Mouse (Mus musculus) lung, embryonic 16.5 days (tissue): ENCODE results near the gene Pde4dip. TPM values are rescaled to one million over a fixed set of nuclear protein-coding genes. Genes with fewer than 3 reads are reported as not detected.

Source experiments
- ATAC-seq: fragments of 200-750 bp; cut with Nextera tagmentation; 2 replicates; pipeline ENCODE4 v1.8.0; 2017; ENCODE audit warnings: low read depth, mild to moderate bottlenecking, moderate library complexity
- H3K27ac ChIP-seq: fragments of 300-500 bp; sonication (generic); 2 replicates; pipeline ENCODE4 v1.5.1; 2014; ENCODE audit warnings: mild to moderate bottlenecking, control low read depth, low read length
- H3K27me3 ChIP-seq: fragments of 300-500 bp; sonication (generic); 2 replicates; pipeline ENCODE4 v1.6.1; 2014; ENCODE audit warnings: low read depth, low read length, mixed read lengths; ENCODE audit not compliant: control insufficient read depth, insufficient read depth
- H3K36me3 ChIP-seq: fragments of 300-500 bp; sonication (generic); 2 replicates; pipeline ENCODE4 v1.6.1; 2014; ENCODE audit warnings: low read length; ENCODE audit not compliant: control insufficient read depth, insufficient read depth
- H3K4me1 ChIP-seq: fragments of 300-500 bp; sonication (generic); replicated peaks from 2 replicates; pipeline ENCODE4 v1.6.1; 2014; ENCODE audit warnings: low read length, mixed read lengths; ENCODE audit not compliant: control insufficient read depth, insufficient read depth
- H3K4me2 ChIP-seq: fragments of 300-500 bp; sonication (generic); 2 replicates; pipeline ENCODE4 v1.6.1; 2014; ENCODE audit warnings: low read depth, low read length, control low read depth
- H3K4me3 ChIP-seq: fragments of 300-500 bp; sonication (generic); 2 replicates; pipeline ENCODE4 v1.5.1; 2014; ENCODE audit warnings: mild to moderate bottlenecking, low read length, control low read depth
- H3K9ac ChIP-seq: fragments of 300-500 bp; sonication (generic); 2 replicates; pipeline ENCODE4 v1.6.1; 2014; ENCODE audit warnings: low read length, control low read depth
- H3K9me3 ChIP-seq: fragments of 300-500 bp; sonication (generic); 2 replicates; pipeline ENCODE4 v1.6.1; 2016; ENCODE audit warnings: low read length; ENCODE audit not compliant: control insufficient read depth
- whole genome bisulfite sequencing: fragments of 180-500 bp; shearing (Covaris S2); extraction: QIAGEN DNeasy Blood & Tissue Kit; methylation state at CpG from one replicate; pipeline ENCODE4 v1.1.7; 2014; 5-methylcytosine and 5-hydroxymethylcytosine counted together
- polyA plus RNA-seq: library from polyadenylated mRNA; unstranded; fragments of >200 nt; fragmentation: Nextera tagmentation; extraction: Ambion mirVana; gene quantifications from 2 replicates; pipeline ENCODE4 v1.2.1, GENCODE M21; 2015

The Pde4dip gene
- polyA plus RNA-seq, 1 experiment from 2014 or later = 18.9 TPM

DNA sequence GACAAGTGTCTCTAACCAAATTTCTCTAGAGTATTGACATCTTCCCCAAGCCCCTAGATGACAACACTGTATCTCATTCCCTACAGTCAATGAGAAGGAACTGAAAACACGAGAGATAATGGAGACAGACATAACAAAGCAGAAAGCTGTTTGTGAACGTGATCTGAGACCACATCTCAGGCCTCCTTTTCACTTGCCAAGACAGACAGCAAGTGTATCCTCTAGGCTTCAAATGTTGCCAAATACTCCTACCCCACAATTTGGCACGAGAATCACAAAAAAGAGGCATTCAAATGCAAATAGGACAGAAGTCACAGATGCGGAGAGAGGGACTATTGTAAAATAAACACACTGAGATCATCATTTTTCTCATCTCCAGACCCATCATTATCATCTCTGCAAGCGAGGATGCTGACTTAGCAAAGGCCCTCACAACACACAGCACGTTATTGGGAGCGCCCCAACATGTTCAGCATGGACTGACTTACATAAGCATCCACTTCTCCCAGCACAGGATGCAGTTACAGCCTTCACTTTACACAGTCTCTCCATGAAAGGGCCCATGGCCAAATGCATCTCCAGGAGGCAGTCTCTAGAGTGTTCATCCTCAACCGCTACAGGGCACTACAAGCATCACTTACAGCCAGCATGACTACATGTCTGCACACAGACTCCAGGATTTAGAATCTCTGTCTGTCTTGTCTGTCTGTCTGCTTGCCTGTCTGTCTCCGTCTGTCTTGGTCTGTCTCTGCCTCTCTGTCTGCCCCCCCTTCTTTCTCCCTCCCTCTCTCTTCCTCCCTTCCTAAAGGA, 33.7 kb downstream of the Pde4dip start:
- H3K9me3 ChIP-seq = no peaks in the 10 kb centered on the region
- H3K27ac ChIP-seq = no peak overlapping the region
- no peaks in the 10 kb centered on the region for H3K27me3 ChIP-seq
- no peak for ATAC-seq
- H3K4me3 ChIP-seq = no peak overlapping the region
- no peaks in the 10 kb centered on the region for H3K4me1 ChIP-seq
- 72% methylated on average over 9 of the region's 9 CpGs for WGBS
- no peak overlapping the region for H3K9ac ChIP-seq
- H3K36me3 ChIP-seq = no peaks in the 10 kb centered on the region
- H3K4me2 ChIP-seq = no peak overlapping the region

DNA sequence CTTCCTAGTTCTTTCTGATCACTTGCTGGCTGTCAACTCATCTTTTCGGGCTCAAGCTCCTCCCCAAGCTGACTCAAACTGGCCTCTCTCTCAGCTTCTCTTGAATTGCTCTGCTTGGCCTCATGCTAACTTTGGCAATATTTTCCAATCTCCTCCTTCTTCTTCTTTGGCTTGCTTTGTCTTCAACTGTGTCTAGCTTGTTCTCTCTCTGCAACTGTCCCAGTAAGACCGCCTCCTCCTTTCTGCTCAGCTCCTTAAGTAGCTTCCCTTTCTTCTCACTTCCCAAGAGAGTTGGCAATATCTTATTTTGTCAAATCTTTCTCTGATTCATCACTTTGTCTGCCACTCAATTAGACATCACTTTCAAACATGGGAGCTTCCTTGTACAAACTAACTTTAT, 36.7 kb downstream of the Pde4dip start:
- Histone ChIP-seq H3K4me2 (no peak overlapping the region), H3K4me1 (no peaks in the 10 kb centered on the region), H3K9me3 (no peaks in the 10 kb centered on the region), H3K27ac (no peak overlapping the region), H3K36me3 (no peaks in the 10 kb centered on the region), H3K9ac (no peak overlapping the region), H3K27me3 (no peaks in the 10 kb centered on the region), H3K4me3 (no peak overlapping the region)
- no peak for ATAC-seq
- WGBS = 77% methylated on average over 2 of the region's 2 CpGs

DNA sequence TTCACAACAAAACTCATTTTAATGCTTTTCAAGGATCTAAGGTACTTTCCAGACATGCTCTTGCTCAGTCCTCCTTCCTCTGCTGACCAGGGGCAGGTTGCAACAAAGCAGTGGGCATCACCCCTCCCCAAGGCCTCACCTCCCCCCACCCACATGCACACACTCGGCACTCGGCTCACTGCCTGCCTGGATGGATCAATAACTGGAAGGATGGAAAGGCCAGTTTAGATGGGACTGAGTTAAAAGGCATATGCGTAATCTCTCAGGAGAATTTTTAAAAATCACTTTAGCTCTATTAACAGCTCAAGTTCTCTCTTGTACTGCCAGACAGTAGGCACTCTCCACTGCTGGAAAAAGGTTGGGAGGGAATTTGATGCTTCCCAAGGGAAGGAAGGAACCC, 40.9 kb downstream of the Pde4dip start:
- no peak for ATAC-seq

DNA sequence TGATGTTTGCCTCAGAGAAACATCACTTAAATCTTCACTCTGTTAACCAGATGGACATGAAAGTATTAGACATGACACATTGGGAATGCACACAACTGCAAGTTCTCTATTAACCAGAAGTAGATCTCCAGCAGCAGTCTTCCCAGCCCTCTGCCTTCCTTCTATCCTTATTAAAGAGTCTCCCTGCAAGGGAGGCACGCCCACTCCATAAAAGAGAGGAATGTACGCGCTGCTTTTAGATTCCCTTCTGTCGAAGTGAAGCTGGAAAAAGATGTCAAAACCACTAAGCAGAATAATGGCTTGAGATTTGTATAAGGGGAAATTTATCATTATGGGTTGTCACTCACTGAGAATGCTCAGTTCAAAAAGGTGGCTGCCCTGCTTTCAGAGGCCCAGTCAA, 42.1 kb downstream of the Pde4dip start:
- Histone ChIP-seq H3K27me3 (no peaks in the 10 kb centered on the region), H3K4me3 (no peak overlapping the region), H3K27ac (no peak overlapping the region), H3K4me2 (no peak overlapping the region), H3K9me3 (no peaks in the 10 kb centered on the region), H3K4me1 (no peaks in the 10 kb centered on the region), H3K36me3 (no peaks in the 10 kb centered on the region), H3K9ac (no peak overlapping the region)
- WGBS = 66% methylated on average over 4 of the region's 4 CpGs
- ATAC-seq = no peak

More for the DNA sequence above, 40.9 kb downstream of the Pde4dip start:
- no peak overlapping the region for H3K4me3 ChIP-seq
- H3K36me3 ChIP-seq = no peaks in the 10 kb centered on the region
- no peaks in the 10 kb centered on the region for H3K27me3 ChIP-seq
- no peak overlapping the region for H3K27ac ChIP-seq
- no peaks in the 10 kb centered on the region for H3K9me3 ChIP-seq
- H3K4me2 ChIP-seq = no peak overlapping the region
- 83% methylated on average over 3 of the region's 3 CpGs for WGBS
- no peaks in the 10 kb centered on the region for H3K4me1 ChIP-seq
- no peak overlapping the region for H3K9ac ChIP-seq

DNA sequence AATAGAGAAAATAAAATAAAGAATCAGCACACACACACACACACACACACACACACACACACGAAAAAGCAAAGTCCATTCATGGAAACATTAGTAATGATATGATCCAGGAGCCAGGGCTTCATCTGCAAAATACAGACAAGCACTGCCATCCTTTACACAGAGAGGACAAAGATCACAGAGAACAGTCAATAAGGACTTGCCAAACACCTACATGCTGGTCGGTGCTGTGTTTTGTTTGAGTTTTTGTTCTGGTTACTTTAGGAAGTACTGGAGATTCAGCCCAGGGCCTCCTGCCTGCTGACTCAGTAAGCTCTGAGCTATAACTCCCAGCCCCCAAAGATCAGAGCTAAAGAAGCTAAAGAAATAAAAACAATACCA, 43.7 kb downstream of the Pde4dip start:
- Histone ChIP-seq H3K9ac (no peak overlapping the region), H3K27ac (peak overlapping the region; percentile 47), H3K4me2 (no peak overlapping the region), H3K4me1 (no peaks in the 10 kb centered on the region), H3K4me3 (no peak overlapping the region), H3K27me3 (no peaks in the 10 kb centered on the region), H3K36me3 (no peaks in the 10 kb centered on the region), H3K9me3 (no peaks in the 10 kb centered on the region)
- WGBS = 45% methylated on average over 2 of the region's 2 CpGs
- ATAC-seq = 0 out of 2 replicates have a peak, but pooled peaks have one; percentile 15

DNA sequence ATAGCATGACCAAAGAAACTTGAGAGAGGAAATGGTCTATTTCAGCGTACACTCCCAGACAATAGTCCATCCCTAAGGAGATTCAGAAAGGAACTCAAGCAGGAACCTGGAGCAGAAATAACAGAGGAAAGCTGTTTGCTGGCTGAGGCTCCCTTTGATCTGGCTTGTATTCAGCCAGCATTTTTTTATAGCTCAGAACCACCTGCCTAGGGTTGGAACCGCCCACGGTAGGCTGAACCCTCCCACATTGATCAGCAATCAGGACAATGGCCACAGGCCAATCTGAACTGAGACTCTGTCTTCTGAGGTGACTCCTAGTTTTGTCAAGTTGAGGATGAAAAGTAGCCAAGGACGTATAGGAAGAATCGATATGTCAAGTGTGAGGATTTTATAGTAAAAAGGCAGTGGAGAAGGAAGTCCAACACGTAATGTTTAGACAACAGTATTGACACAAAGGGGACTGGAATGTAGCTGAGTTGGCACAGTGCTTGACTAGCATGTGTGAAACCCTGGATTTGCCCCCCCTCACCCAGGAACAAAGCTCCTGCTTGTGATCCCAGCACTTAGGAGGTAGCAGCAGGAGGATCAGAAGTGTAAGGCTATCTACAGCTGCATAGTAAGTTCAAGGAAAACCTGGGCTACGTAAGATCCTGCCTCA, 44.2 kb downstream of the Pde4dip start:
- no peak overlapping the region for H3K9ac ChIP-seq
- no peaks in the 10 kb centered on the region for H3K4me1 ChIP-seq
- no peaks in the 10 kb centered on the region for H3K27me3 ChIP-seq
- H3K9me3 ChIP-seq = no peaks in the 10 kb centered on the region
- H3K27ac ChIP-seq = peak overlapping the region; percentile 47
- H3K4me3 ChIP-seq = no peak overlapping the region
- no peak overlapping the region for H3K4me2 ChIP-seq
- H3K36me3 ChIP-seq = no peaks in the 10 kb centered on the region
- ATAC-seq = peak; percentile 89
- 52% methylated on average over 7 of the region's 7 CpGs for WGBS

DNA sequence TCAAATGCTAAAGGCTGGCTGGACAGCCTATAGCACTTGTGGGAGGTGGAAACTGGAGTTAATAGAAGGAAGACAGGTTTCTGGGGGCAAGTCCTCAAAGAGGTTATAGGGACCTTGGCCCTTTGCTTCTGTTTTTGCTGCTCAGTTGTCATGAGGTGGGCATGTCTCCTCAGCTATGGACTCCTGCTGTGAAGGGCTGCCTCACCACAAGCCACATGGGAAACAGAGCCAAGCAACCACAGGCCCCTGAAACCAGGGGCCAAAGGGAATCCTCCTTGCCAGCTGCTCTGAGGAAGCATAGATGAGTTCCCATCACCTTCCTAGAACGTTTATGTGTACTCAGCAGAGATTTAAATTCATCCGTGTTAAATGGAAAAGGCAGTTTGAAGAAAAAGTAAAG, 45.9 kb downstream of the Pde4dip start:
- Histone ChIP-seq H3K4me2 (no peak overlapping the region), H3K36me3 (no peaks in the 10 kb centered on the region), H3K27ac (no peak overlapping the region), H3K27me3 (no peaks in the 10 kb centered on the region), H3K4me1 (no peaks in the 10 kb centered on the region), H3K9ac (no peak overlapping the region), H3K4me3 (no peak overlapping the region), H3K9me3 (no peaks in the 10 kb centered on the region)
- ATAC-seq = no peak
- WGBS = 61% methylated on average over 2 of the region's 2 CpGs

DNA sequence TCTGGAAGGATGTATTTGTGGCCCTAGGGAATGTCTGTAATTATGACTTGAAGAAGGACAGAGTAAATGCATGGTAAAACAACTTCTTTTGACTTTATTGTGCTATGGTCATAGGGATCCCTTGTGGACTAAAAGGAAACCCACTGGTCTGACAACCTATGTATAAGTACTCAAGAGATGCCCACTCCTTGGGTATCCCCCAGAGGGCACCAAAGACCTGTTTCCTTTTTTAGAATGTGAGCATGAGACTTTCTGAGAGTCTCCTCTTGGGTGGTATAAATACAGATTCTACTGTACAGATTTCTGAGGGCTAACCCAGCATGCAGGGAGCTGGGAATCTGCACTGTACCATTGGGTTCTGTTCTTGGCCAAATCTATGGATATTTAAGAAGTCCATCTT, 48.1 kb downstream of the Pde4dip start:
- Histone ChIP-seq H3K9ac (no peak overlapping the region), H3K4me1 (no peaks in the 10 kb centered on the region), H3K27ac (no peak overlapping the region), H3K4me2 (no peak overlapping the region), H3K27me3 (no peaks in the 10 kb centered on the region), H3K9me3 (no peaks in the 10 kb centered on the region), H3K36me3 (no peaks in the 10 kb centered on the region), H3K4me3 (no peak overlapping the region)
- ATAC-seq = no peak

DNA sequence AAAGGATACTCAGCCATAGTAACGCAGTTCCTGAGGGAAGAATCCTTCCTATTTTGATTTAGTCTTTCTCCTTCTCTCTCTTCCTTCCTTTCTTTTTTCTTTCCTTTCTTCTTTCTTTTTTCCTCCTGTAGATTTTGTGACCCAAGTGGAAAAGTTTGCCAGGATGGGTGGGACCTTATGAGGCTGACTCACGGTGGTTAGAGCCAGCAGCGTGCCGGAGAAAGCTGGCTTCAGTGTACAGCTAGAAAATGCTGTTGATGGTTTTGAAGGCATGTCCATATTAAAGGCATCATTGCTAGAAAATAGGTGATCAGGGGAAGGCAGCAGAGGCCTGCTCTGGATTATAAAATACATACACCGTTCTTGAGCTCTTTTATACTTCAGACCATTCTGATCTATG, 52.6 kb downstream of the Pde4dip start:
- no peak overlapping the region for H3K9ac ChIP-seq
- no peaks in the 10 kb centered on the region for H3K36me3 ChIP-seq
- H3K4me1 ChIP-seq = no peaks in the 10 kb centered on the region
- no peak overlapping the region for H3K4me2 ChIP-seq
- H3K27ac ChIP-seq = no peak overlapping the region
- WGBS = 86% methylated on average over 5 of the region's 5 CpGs
- H3K27me3 ChIP-seq = no peaks in the 10 kb centered on the region
- ATAC-seq = no peak
- no peak overlapping the region for H3K4me3 ChIP-seq
- H3K9me3 ChIP-seq = no peaks in the 10 kb centered on the region
